Comparison of ENCODE assay signal across 21 mouse cellular contexts in genomic region chr9:67300769-67301168, GRCm38 (mm10).
DNase-seq lines count a peak whose midpoint lies in the region; ATAC-seq and TF ChIP-seq lines count a peak whose summit lies in the region.
"Had no signal": no experiment of that assay in that cellular context is flagged by ENCODE, and none has a peak within 500 bp of the region (broad histone marks: within the 10 kb centered on the region; RNA-seq: fewer than 3 reads in every experiment).

No protein-coding gene starts in this region.

- H3K36me3 ChIP-seq in hindbrain, postnatal 0 days (ENCODE audit: insufficient read depth, low read length): peaks cover 4% of the 10 kb centered on the region
- H3K36me3 ChIP-seq in hindbrain, embryonic 16.5 days (ENCODE audit: control insufficient read depth, insufficient read depth, low read length): no peaks in the 10 kb centered on the region
- peaks cover 6% of the 10 kb centered on the region; the same call in 1 of the 2 replicates for H3K36me3 ChIP-seq in embryonic facial prominence, embryonic 14.5 days (ENCODE audit: control insufficient read depth, insufficient read depth, low read length)
- H3K36me3 ChIP-seq: hindbrain, embryonic 15.5 days had no signal

- intact Hi-C loops in left cerebral cortex, adult 2 months (cut with DNase I): no loop called here

- no peak overlapping the region for H3K27ac ChIP-seq in hindbrain, postnatal 0 days
- H3K27ac ChIP-seq in hindbrain, embryonic 16.5 days (ENCODE audit: low read depth, low read length): no peak overlapping the region
- peak overlapping the region; percentile 66; the same call in 1 of the 2 replicates for H3K27ac ChIP-seq in left cerebral cortex, adult 2 months
- no peak overlapping the region; the same call in 1 of the 2 replicates for H3K27ac ChIP-seq in embryonic facial prominence, embryonic 14.5 days (replicated peaks; ENCODE audit: low read depth, low read length)
- H3K27ac ChIP-seq: forebrain, embryonic 13.5 days had no signal

- ATAC-seq in hindbrain, postnatal 0 days: no peak
- ATAC-seq in hindbrain, embryonic 16.5 days: no peak
- ATAC-seq in embryonic facial prominence, embryonic 14.5 days (ENCODE audit: low read depth): no peak
- ATAC-seq: activated CD4-positive, CD25-positive, alpha-beta regulatory T cell, adult 4 months; forebrain, embryonic 13.5 days; Patski had no signal

- peak; percentile 15 for DNase-seq in hindbrain, postnatal 0 days (ENCODE audit: low spot score)
- DNase-seq in left cerebral cortex, adult 2 months (ENCODE audit: extremely low spot score in 1 of 2, low spot score in 2 of 2): no peak
- DNase-seq in left cerebral cortex, adult 8-10 months (ENCODE audit: low spot score in 2 of 2): no peak
- peak; percentile 31 for DNase-seq in right cerebral cortex, adult 18-20 months
- DNase-seq in right cerebral cortex, postnatal 36 days (ENCODE audit: low spot score in 2 of 2): no peak
- DNase-seq in embryonic facial prominence, embryonic 14.5 days (ENCODE audit: low spot score): no peak
- no peak for DNase-seq in cerebellum, adult 11-12 months
- DNase-seq: adrenal gland, postnatal 14 days; cerebellum, adult 2 months; embryo, embryonic 11 days; forebrain, postnatal 0 days; gastrocnemius, postnatal 14 days; heart, postnatal 36 days had no signal

- no peak overlapping the region for H3K4me3 ChIP-seq in hindbrain, postnatal 0 days (ENCODE audit: low read length)
- no peak overlapping the region for H3K4me3 ChIP-seq in hindbrain, embryonic 16.5 days (ENCODE audit: low read length)
- no peak overlapping the region for H3K4me3 ChIP-seq in left cerebral cortex, adult 2 months
- no peak overlapping the region for H3K4me3 ChIP-seq in embryonic facial prominence, embryonic 14.5 days (ENCODE audit: low read depth, low read length)
- H3K4me3 ChIP-seq: embryonic facial prominence, embryonic 12.5 days; forebrain, embryonic 13.5 days; heart, embryonic 12.5 days; hindbrain, embryonic 15.5 days had no signal

- H3K9me3 ChIP-seq in hindbrain, postnatal 0 days (ENCODE audit: low read length): no peaks in the 10 kb centered on the region
- H3K9me3 ChIP-seq in hindbrain, embryonic 16.5 days (ENCODE audit: control insufficient read depth, low read length): no peaks in the 10 kb centered on the region
- H3K9me3 ChIP-seq in embryonic facial prominence, embryonic 14.5 days (ENCODE audit: control insufficient read depth, low read length): no peaks in the 10 kb centered on the region
- H3K9me3 ChIP-seq: embryonic facial prominence, embryonic 12.5 days; forebrain, embryonic 13.5 days; heart, embryonic 12.5 days; hindbrain, embryonic 15.5 days had no signal

- 68% methylated on average over 5 of the region's 5 CpGs for WGBS in hindbrain, postnatal 0 days
- 78% methylated on average over 5 of the region's 5 CpGs for WGBS in hindbrain, embryonic 16.5 days
- 48% methylated on average over 5 of the region's 5 CpGs for WGBS in embryonic facial prominence, embryonic 14.5 days

- no peak for TF ChIP-seq CTCF in hindbrain, postnatal 0 days (IDR thresholded peaks at IDR 0.05; ENCODE audit: low read depth)
- TF ChIP-seq CTCF in left cerebral cortex, adult 2 months (IDR thresholded peaks at IDR 0.05): no peak

- no peaks in the 10 kb centered on the region for H3K4me1 ChIP-seq in hindbrain, postnatal 0 days (ENCODE audit: insufficient read depth, low read length)
- no peaks in the 10 kb centered on the region for H3K4me1 ChIP-seq in hindbrain, embryonic 16.5 days (ENCODE audit: control insufficient read depth, insufficient read depth, low read depth, low read length)
- peaks cover 4% of the 10 kb centered on the region; the same call in 1 of the 2 replicates for H3K4me1 ChIP-seq in embryonic facial prominence, embryonic 14.5 days (ENCODE audit: control insufficient read depth, insufficient read depth, low read length)
- H3K4me1 ChIP-seq: heart, embryonic 12.5 days; hindbrain, embryonic 15.5 days had no signal

- H3K4me2 ChIP-seq in hindbrain, postnatal 0 days (ENCODE audit: low read depth, low read length): no peak overlapping the region
- H3K4me2 ChIP-seq in hindbrain, embryonic 16.5 days (ENCODE audit: low read length): no peak overlapping the region
- H3K4me2 ChIP-seq in embryonic facial prominence, embryonic 14.5 days (ENCODE audit: low read depth, low read length): no peak overlapping the region
- H3K4me2 ChIP-seq: embryonic facial prominence, embryonic 12.5 days; forebrain, embryonic 13.5 days; heart, embryonic 12.5 days; hindbrain, embryonic 15.5 days had no signal

- no peak overlapping the region for H3K9ac ChIP-seq in hindbrain, postnatal 0 days (replicated peaks; ENCODE audit: low read length)
- H3K9ac ChIP-seq in hindbrain, embryonic 16.5 days (ENCODE audit: low read depth, low read length): no peak overlapping the region
- 0 out of 2 replicates have a peak overlapping the region, but pooled peaks have one; percentile 30 for H3K9ac ChIP-seq in embryonic facial prominence, embryonic 14.5 days (ENCODE audit: low read depth, low read length)
- H3K9ac ChIP-seq: embryonic facial prominence, embryonic 12.5 days; forebrain, embryonic 13.5 days; forebrain, postnatal 0 days; heart, embryonic 12.5 days; hindbrain, embryonic 15.5 days had no signal

- no peaks in the 10 kb centered on the region for H3K27me3 ChIP-seq in hindbrain, postnatal 0 days (ENCODE audit: insufficient read depth, low read length)
- no peaks in the 10 kb centered on the region for H3K27me3 ChIP-seq in hindbrain, embryonic 16.5 days (replicated peaks; ENCODE audit: control insufficient read depth, insufficient read depth, low read length)
- H3K27me3 ChIP-seq in embryonic facial prominence, embryonic 14.5 days (replicated peaks; ENCODE audit: control insufficient read depth, insufficient read depth, low read length): no peaks in the 10 kb centered on the region
- H3K27me3 ChIP-seq: CH12.LX; embryonic facial prominence, embryonic 12.5 days; forebrain, embryonic 13.5 days; heart, embryonic 12.5 days; hindbrain, embryonic 15.5 days; Patski had no signal

Comparison
In these comparisons a context has a peak if more than half of its experiments do, and no peak if none do; other contexts are left out.
1. DNase-seq: peak in hindbrain, postnatal 0 days (single experiment) and right cerebral cortex, adult 18-20 months (single experiment); none in left cerebral cortex, adult 2 months (0 of 2), left cerebral cortex, adult 8-10 months (0 of 2), right cerebral cortex, postnatal 36 days (0 of 2), embryonic facial prominence, embryonic 14.5 days (single experiment) and cerebellum, adult 11-12 months (single experiment).